Mouse (Mus musculus) G1E (cell line): Measurements from ENCODE around the gene Hoxa13. TPM values are rescaled to one million over a fixed set of nuclear protein-coding genes. Genes with fewer than 3 reads are reported as not detected.

ENCODE experiments used
- ATAC-seq: 2 replicates; pipeline ENCODE4 v1.8.0; 2016; ENCODE audit warnings: mild to moderate bottlenecking; ENCODE audit not compliant: insufficient number of reproducible peaks, poor library complexity, low FRiP score, severe bottlenecking; ENCODE audit errors: extremely low read depth
- DNase-seq: peaks from one replicate; pipeline ENCODE4 v3.0.0; 2012; ENCODE audit warnings: low spot score
- H3K27me3 ChIP-seq: 2 replicates; pipeline ENCODE4 v1.6.1; 2012; ENCODE audit warnings: mild to moderate bottlenecking, low read length, inconsistent platforms; ENCODE audit not compliant: insufficient read depth
- H3K36me3 ChIP-seq: replicated peaks from 2 replicates; pipeline ENCODE3; 2012; ENCODE audit warnings: mild to moderate bottlenecking, inconsistent platforms
- H3K4me1 ChIP-seq: 2 replicates; pipeline ENCODE4 v1.6.1; 2012; ENCODE audit warnings: low read depth, low read length, inconsistent platforms, mixed read lengths; ENCODE audit not compliant: insufficient read depth
- H3K4me3 ChIP-seq: 2 replicates; pipeline ENCODE4 v1.5.1; 2012; ENCODE audit warnings: low read depth, mild to moderate bottlenecking, inconsistent platforms, low read length, moderate library complexity, mixed read lengths
- H3K9me3 ChIP-seq: replicated peaks from 2 replicates; pipeline ENCODE4 v1.6.1; 2012; ENCODE audit warnings: inconsistent platforms
- CTCF ChIP-seq: IDR thresholded peaks from 2 replicates; pipeline ENCODE4 v1.5.1; 2012; ENCODE audit warnings: low read depth, low read length, inconsistent platforms, mixed read lengths
- GATA1 ChIP-seq: IDR thresholded peaks from 2 replicates; pipeline ENCODE4 v1.6.1; 2012; ENCODE audit warnings: borderline replicate concordance, low read length, inconsistent platforms, mixed read lengths
- GATA2 ChIP-seq: IDR thresholded peaks from 2 replicates; pipeline ENCODE4 v1.6.1; 2012; ENCODE audit warnings: low read depth, low read length, inconsistent platforms, borderline replicate concordance
- POLR2AphosphoS5 ChIP-seq: IDR thresholded peaks from 2 replicates; pipeline ENCODE4 v1.6.1; 2012; ENCODE audit warnings: low read depth, low read length, inconsistent platforms; ENCODE audit not compliant: insufficient replicate concordance
- TAL1 ChIP-seq: conservative IDR thresholded peaks from 2 replicates; pipeline ENCODE4 v1.6.1; 2012; ENCODE audit warnings: low read depth, low read length, inconsistent platforms, mixed read lengths
- polyA plus RNA-seq: library from polyadenylated mRNA; stranded (reverse); fragments of >175 nt; gene quantifications from 2 replicates; pipeline ENCODE4 v1.2.3, GENCODE M21; 2012
- total RNA-seq, 2 experiments: library from RNA; stranded (forward) in 1 of 2; stranded (reverse) in 1 of 2; fragments of 200-1000 nt in 1 of 2; fragments of >200 nt in 1 of 2; fragmentation: Nextera tagmentation in 1 of 2; gene quantifications; 2 replicates each; pipeline ENCODE4 v1.2.3; 2014 to 2017

The Hoxa13 gene
- total and polyA plus RNA-seq, 3 experiments: not detected

DNA sequence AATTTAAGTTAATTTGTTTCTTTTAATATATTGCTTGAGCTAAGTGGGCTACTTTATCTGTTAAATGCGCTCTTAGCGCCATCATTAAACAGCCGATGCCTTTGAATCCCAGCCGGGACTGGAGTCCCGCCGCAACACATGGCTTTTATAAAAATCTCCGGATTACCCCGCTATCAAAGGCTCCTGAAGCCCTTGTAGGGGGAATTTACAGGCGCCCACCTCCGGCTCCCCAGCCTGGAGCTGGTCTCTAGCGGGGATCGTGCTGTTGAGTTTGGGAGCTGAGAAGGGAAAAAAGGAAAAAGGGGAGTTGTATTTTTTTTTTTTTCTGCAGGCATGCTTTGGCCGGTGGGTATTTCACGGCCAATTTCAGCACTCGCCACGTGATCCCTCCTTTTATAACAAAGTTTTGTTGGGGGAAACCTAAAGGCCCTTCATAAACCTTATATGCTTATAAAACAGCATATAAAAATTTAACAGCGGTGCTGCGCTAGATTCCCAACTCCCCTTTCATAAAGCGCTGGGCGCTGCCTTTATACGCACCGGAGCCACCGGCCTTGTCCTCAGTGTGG is 16.1 kb downstream of the Hoxa13 start:
- ATAC-seq: no peak
- H3K27me3 ChIP-seq: peaks cover 46% of the 10 kb centered on the region
- no peak overlapping the region for H3K4me3 ChIP-seq
- DNase-seq: no peak
- no peaks in the 10 kb centered on the region for H3K4me1 ChIP-seq
- H3K36me3 ChIP-seq: no peaks in the 10 kb centered on the region
- no peaks in the 10 kb centered on the region for H3K9me3 ChIP-seq
- TF ChIP-seq CTCF (no peak), POLR2AphosphoS5 (no peak), GATA1 (no peak), TAL1 (no peak), GATA2 (no peak)

DNA sequence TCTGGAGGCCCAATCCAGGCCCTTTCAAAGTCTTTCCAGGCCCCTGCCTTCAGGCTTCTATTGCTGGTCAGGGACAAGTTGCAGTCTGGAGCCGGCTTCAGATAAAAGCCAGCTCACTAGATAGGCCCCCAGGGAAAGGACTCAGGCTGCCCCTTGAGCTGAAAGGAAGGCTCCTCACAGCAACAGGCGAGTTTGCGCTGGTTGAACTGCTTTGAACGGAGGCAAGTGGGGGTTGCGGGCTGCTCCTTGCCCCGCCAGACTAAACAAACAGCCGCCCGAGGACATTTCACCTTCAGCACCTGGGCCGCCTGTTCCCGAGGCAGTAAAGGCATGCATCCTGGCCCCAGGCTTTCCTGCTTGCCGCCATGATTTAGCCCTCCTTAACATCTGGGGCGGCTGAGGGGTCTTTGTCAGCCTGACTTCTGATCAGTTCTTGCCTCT is 17.0 kb downstream of the Hoxa13 start:
- TF ChIP-seq GATA1 (no peak), CTCF (no peak), POLR2AphosphoS5 (no peak), GATA2 (no peak), TAL1 (no peak)
- DNase-seq (no peak), ATAC-seq (no peak)
- no peaks in the 10 kb centered on the region for H3K36me3 ChIP-seq
- no peaks in the 10 kb centered on the region for H3K9me3 ChIP-seq
- no peak overlapping the region for H3K4me3 ChIP-seq
- H3K4me1 ChIP-seq: no peaks in the 10 kb centered on the region
- peaks cover 40% of the 10 kb centered on the region for H3K27me3 ChIP-seq

GRCm38 (mm10) chr6:52242801-52243332 is 17.8 kb downstream of the Hoxa13 start:
- Histone ChIP-seq H3K36me3 (no peaks in the 10 kb centered on the region), H3K4me1 (no peaks in the 10 kb centered on the region), H3K4me3 (no peak overlapping the region), H3K27me3 (peaks cover 33% of the 10 kb centered on the region), H3K9me3 (no peaks in the 10 kb centered on the region)
- ATAC-seq (no peak), DNase-seq (no peak)
- no peak for TF ChIP-seq GATA1

DNA sequence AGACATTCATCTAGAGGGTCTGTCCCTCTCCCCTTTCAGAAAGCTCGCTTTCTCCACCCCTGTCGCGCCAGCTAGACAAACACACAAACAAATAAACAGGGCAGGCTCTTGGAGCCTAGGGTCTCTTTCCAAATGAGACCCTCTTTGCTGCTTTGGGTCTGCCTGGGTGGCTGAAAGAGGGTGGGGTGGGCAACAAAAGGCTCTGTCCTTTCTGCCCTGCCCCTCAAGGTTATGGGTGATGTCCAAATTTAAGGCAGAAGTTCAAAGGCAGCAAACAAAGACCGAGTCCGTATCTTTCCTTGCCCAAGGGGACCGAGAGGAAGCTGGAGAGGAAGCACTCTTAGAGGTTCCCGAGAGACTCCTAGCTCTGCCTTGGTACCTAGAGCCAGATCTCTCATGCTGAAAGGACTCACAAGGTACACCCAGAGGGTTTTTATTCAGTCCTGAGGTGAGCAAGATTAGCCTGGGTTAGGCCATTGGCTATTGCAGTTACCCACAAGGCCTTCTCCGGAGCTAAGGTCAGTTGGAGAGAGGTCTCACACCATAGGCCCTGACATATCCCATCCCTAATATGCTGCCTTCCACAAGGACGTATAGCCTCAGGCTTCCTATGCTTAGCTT is 19.6 kb downstream of the Hoxa13 start:
- DNase-seq (no peak), ATAC-seq (no peak)
- no peak for TF ChIP-seq TAL1
- no peak for TF ChIP-seq GATA2
- no peak for TF ChIP-seq CTCF
- TF ChIP-seq POLR2AphosphoS5: no peak
- TF ChIP-seq GATA1: no peak
- H3K9me3 ChIP-seq: no peaks in the 10 kb centered on the region
- H3K4me3 ChIP-seq: no peak overlapping the region
- H3K36me3 ChIP-seq: no peaks in the 10 kb centered on the region
- no peaks in the 10 kb centered on the region for H3K4me1 ChIP-seq
- H3K27me3 ChIP-seq: peaks cover 27% of the 10 kb centered on the region

DNA sequence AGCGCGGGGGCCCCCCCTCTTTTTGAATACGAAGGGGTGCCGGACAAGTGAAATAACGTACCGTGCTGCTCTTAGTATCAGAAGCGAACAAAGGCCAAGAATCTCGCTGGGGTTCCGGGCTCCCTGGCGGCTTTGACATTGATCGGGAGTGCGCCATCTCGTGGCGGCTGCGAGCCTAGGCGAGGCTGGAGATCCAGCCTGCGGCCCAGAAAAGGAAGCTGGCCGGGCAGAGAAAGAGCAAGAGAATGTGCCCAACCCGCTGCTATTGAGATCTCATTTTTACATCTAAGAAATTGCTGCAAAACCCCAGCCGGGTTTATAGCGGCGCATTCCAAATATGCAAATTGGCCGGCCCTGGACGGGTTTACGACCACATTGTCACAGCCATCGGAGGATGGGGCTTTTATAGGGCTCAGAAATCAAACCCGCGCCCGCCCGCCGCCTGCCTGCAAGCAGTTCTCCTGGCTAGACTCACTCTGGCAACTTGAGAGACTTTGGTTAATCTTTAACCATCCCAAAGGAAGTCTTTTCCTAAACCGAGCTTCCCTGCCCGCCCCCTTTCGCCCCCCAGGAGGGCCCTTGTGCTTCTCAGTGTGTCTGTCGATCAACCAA is 20.2 kb downstream of the Hoxa13 start, which contains the start of gene Hoxa10:
Gene Hoxa10 (minus strand): TSS at position 466 of the 612 bp plus-strand sequence.
- TF ChIP-seq GATA2: no peak
- no peak for TF ChIP-seq TAL1
- TF ChIP-seq GATA1: no peak
- no peak for TF ChIP-seq CTCF
- TF ChIP-seq POLR2AphosphoS5: no peak
- Histone ChIP-seq H3K4me3 (no peak within 1 kb of the TSS), H3K4me1 (no peaks in the 10 kb centered on the region), H3K9me3 (no peaks in the 10 kb centered on the region), H3K36me3 (no peaks in the 10 kb centered on the region), H3K27me3 (peaks cover 26% of the 10 kb centered on the region)
- DNase-seq (no peak), ATAC-seq (no peak)

- TF ChIP-seq GATA2 (no peak), CTCF (no peak), GATA1 (no peak), POLR2AphosphoS5 (no peak), TAL1 (no peak)
- no peak for ATAC-seq
- H3K4me3 ChIP-seq: no peak overlapping the region
- H3K27me3 ChIP-seq: peaks cover 22% of the 10 kb centered on the region
- no peaks in the 10 kb centered on the region for H3K36me3 ChIP-seq
- 0 out of 2 replicates have a peak, but pooled peaks cover under 1% of the 10 kb centered on the region for H3K9me3 ChIP-seq
- no peak for DNase-seq
- H3K4me1 ChIP-seq: no peaks in the 10 kb centered on the region
These were observed 20.9 kb downstream of the Hoxa13 start for GRCm38 (mm10) chr6:52239625-52240388.
